ENCODE assay signal across 7 mouse cellular contexts in the genomic region with DNA sequence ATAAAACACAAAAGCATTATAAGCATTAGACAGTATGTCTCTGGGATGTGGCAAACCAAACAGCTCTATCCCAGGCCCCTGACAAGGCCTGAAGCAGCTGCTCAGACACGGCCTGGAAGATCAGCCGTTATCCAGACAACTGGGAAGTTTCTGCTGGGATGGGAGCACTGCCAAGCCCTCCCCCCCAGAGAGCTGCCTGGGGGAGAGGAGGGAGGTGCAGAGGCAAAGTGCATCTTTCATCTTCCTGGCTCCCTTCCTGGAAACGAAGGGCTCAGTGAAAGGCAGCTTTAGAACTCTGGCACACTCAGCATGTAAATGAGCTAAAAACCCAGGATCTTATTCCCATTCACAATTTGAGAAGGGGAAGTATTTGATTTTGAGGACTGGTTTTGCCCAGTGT. TPM values are rescaled to one million over a fixed set of nuclear protein-coding genes. Genes with fewer than 3 reads are reported as not detected.
DNase-seq lines count a peak whose midpoint lies in the region; ATAC-seq lines count a peak whose summit lies in the region.

No protein-coding gene starts in this region.

- H3K36me3 ChIP-seq in midbrain, embryonic 16.5 days (ENCODE audit: control insufficient read depth, insufficient read depth, low read length), result peaks cover 11% of the 10 kb centered on the region

- H3K27me3 ChIP-seq in midbrain, embryonic 16.5 days (ENCODE audit: control insufficient read depth, insufficient read depth, low read depth, low read length), result no peaks in the 10 kb centered on the region

- peaks cover 17% of the 10 kb centered on the region for H3K4me1 ChIP-seq in midbrain, embryonic 16.5 days (ENCODE audit: control insufficient read depth, insufficient read depth, low read length)

- WGBS in midbrain, embryonic 16.5 days, result 20% methylated on average over 3 of the region's 3 CpGs

- DNase-seq in right cerebral cortex, adult 18-20 months, result peak; percentile 83
- no peak for DNase-seq in right cerebral cortex, postnatal 36 days (ENCODE audit: low spot score in 2 of 2)
- peak; percentile 52 to 70 for DNase-seq in cerebellum, postnatal 25 days
- DNase-seq in heart, postnatal 10 days, result peak; percentile 79 to 83
- peak; percentile 61 for DNase-seq in layer of hippocampus, adult 9-11 months

- H3K4me2 ChIP-seq in midbrain, embryonic 16.5 days (ENCODE audit: low read length), result no peak overlapping the region

- H3K27ac ChIP-seq in midbrain, embryonic 16.5 days (ENCODE audit: low read length), result peak overlapping the region; percentile 72

- H3K9ac ChIP-seq in midbrain, embryonic 16.5 days (ENCODE audit: low read depth, low read length), result no peak overlapping the region

- ATAC-seq in midbrain, embryonic 16.5 days, result peak; percentile 72
- ATAC-seq in CD4-positive, CD25-positive, alpha-beta regulatory T cell, adult 4 months, result no peak

- no peaks in the 10 kb centered on the region for H3K9me3 ChIP-seq in midbrain, embryonic 16.5 days (replicated peaks; ENCODE audit: control insufficient read depth, low read length, poor library complexity, severe bottlenecking)

- no peak overlapping the region for H3K4me3 ChIP-seq in midbrain, embryonic 16.5 days (ENCODE audit: low read depth, low read length)

- intact Hi-C loops in heart, postnatal 10 days (cut with DNase I), result no loop called here

RNA-seq across cellular contexts. Expression of gene Mpg, which starts 9.3 kb away (rescaled TPM):
- total RNA-seq in heart, postnatal 10 days (2021), result 10 to 100 TPM in 1 of 2 experiments, 1 to 10 TPM in 1; 9.8 to 10.3 TPM
- 36.1 and 41.7 TPM in 2 replicates for polyA plus RNA-seq in midbrain, embryonic 16.5 days (2015; fragmentation: Nextera tagmentation; extraction: Ambion mirVana)
- 10 to 100 TPM; 27.0 to 39.9 TPM for polyA plus RNA-seq in CD4-positive, CD25-positive, alpha-beta regulatory T cell, adult 4 months (2017; shearing (Covaris generic))

RNA-seq across cellular contexts. Expression of gene Rhbdf1, which starts 13.5 kb away (rescaled TPM):
- total RNA-seq in heart, postnatal 10 days (2021), result 10 to 100 TPM; 30.5 to 31.1 TPM
- 18.5 and 24.0 TPM in 2 replicates for polyA plus RNA-seq in midbrain, embryonic 16.5 days (2015; fragmentation: Nextera tagmentation; extraction: Ambion mirVana)
- polyA plus RNA-seq in CD4-positive, CD25-positive, alpha-beta regulatory T cell, adult 4 months (2017; shearing (Covaris generic)), result 1 to 10 TPM in 1 of 2 experiments, not detected in 1; 1.1 TPM

RNA-seq across cellular contexts. Expression of gene Snrnp25, which starts 30.4 kb away (rescaled TPM):
- total RNA-seq in heart, postnatal 10 days (2021), result 10 to 100 TPM; 10.6 to 12.4 TPM
- 37.2 and 41.2 TPM in 2 replicates for polyA plus RNA-seq in midbrain, embryonic 16.5 days (2015; fragmentation: Nextera tagmentation; extraction: Ambion mirVana)
- 10 to 100 TPM; 55.7 to 58.6 TPM for polyA plus RNA-seq in CD4-positive, CD25-positive, alpha-beta regulatory T cell, adult 4 months (2017; shearing (Covaris generic))

RNA-seq across cellular contexts. Expression of gene Nprl3, which starts 31.9 kb away (rescaled TPM):
- total RNA-seq in heart, postnatal 10 days (2021), result 10 to 100 TPM; 26.6 to 27.6 TPM
- 45.3 and 52.4 TPM in 2 replicates for polyA plus RNA-seq in midbrain, embryonic 16.5 days (2015; fragmentation: Nextera tagmentation; extraction: Ambion mirVana)
- 10 to 100 TPM; 39.1 to 68.6 TPM for polyA plus RNA-seq in CD4-positive, CD25-positive, alpha-beta regulatory T cell, adult 4 months (2017; shearing (Covaris generic))

RNA-seq across cellular contexts. Expression of gene Il9r, which starts 35.6 kb away (rescaled TPM):
- total RNA-seq in heart, postnatal 10 days (2021), result under 1 TPM in 1 of 2 experiments, not detected in 1; 0.10 TPM
- polyA plus RNA-seq in midbrain, embryonic 16.5 days (2015; fragmentation: Nextera tagmentation; extraction: Ambion mirVana), result not detected in 2 replicates
- 10 to 100 TPM in 1 of 2 experiments, 1 to 10 TPM in 1; 5.8 to 10.0 TPM for polyA plus RNA-seq in CD4-positive, CD25-positive, alpha-beta regulatory T cell, adult 4 months (2017; shearing (Covaris generic))

Comparison
In these comparisons a context has a peak if more than half of its experiments do, and no peak if none do; other contexts are left out.
1. DNase-seq: peak in right cerebral cortex, adult 18-20 months (single experiment), cerebellum, postnatal 25 days (2 of 2), heart, postnatal 10 days (2 of 2) and layer of hippocampus, adult 9-11 months (single experiment); none in right cerebral cortex, postnatal 36 days (0 of 2).